ENCODE assay signal across 16 mouse cellular contexts in genomic region chr5:49988015-49988798, GRCm38 (mm10).
DNase-seq lines count a peak whose midpoint lies in the region; ATAC-seq and TF ChIP-seq lines count a peak whose summit lies in the region.
"Had no signal": no experiment of that assay in that cellular context is flagged by ENCODE, and none has a peak within 500 bp of the region (broad histone marks: within the 10 kb centered on the region; RNA-seq: fewer than 3 reads in every experiment).

No protein-coding gene starts in this region.

- no peak overlapping the region for H3K4me2 ChIP-seq in forebrain, embryonic 12.5 days
- no peak overlapping the region for H3K4me2 ChIP-seq in forebrain, postnatal 0 days (ENCODE audit: low read depth)
- H3K4me2 ChIP-seq in liver, postnatal 0 days (ENCODE audit: low read depth, low read length): no peak overlapping the region
- H3K4me2 ChIP-seq in kidney, embryonic 16.5 days (replicated peaks; ENCODE audit: low read depth, low read length): no peak overlapping the region
- H3K4me2 ChIP-seq: liver, embryonic 13.5 days had no signal

- intact Hi-C loops in left cerebral cortex, postnatal 10 days (cut with DNase I): no loop called here

- H3K27ac ChIP-seq in forebrain, embryonic 12.5 days: no peak overlapping the region; the same call in 1 of the 2 replicates
- no peak overlapping the region for H3K27ac ChIP-seq in forebrain, postnatal 0 days (ENCODE audit: low read depth, low read length)
- no peak overlapping the region for H3K27ac ChIP-seq in liver, postnatal 0 days (ENCODE audit: low read depth)
- H3K27ac ChIP-seq in kidney, embryonic 16.5 days (ENCODE audit: low read length): no peak overlapping the region
- H3K27ac ChIP-seq: liver, embryonic 13.5 days had no signal

- DNase-seq in forebrain, postnatal 0 days: no peak
- DNase-seq in left cerebral cortex, adult 18-20 months (ENCODE audit: low spot score in 2 of 2): peak; percentile 19 to 45
- no peak for DNase-seq in left cerebral cortex, postnatal 10 days (ENCODE audit: extremely low spot score in 1 of 2, low spot score in 2 of 2)
- DNase-seq in brain, embryonic 14.5 days (ENCODE audit: low read depth): peak; percentile 74
- DNase-seq in right cerebral cortex, postnatal 10 days (ENCODE audit: low spot score in 2 of 2): peak; percentile 52 to 54
- no peak for DNase-seq in liver, postnatal 0 days
- DNase-seq: adrenal gland, postnatal 14 days; cerebellum, adult 9-11 months; kidney, adult 2 months; liver, embryonic 13.5 days; lung, postnatal 10 days; thymus, postnatal 14 days had no signal

- no peak for TF ChIP-seq POLR2A in brain, embryonic 14.5 days (IDR thresholded peaks at IDR 0.05; ENCODE audit: borderline replicate concordance, extremely low read depth, insufficient read depth, insufficient read length, poor library complexity, severe bottlenecking)

- peaks cover 34% of the 10 kb centered on the region for H3K36me3 ChIP-seq in forebrain, embryonic 12.5 days (replicated peaks)
- H3K36me3 ChIP-seq in forebrain, postnatal 0 days (ENCODE audit: insufficient read depth): no peaks in the 10 kb centered on the region
- H3K36me3 ChIP-seq in liver, postnatal 0 days (replicated peaks; ENCODE audit: insufficient read depth, low read length): 0 out of 2 replicates have a peak, but pooled peaks cover 4% of the 10 kb centered on the region
- peaks cover 40% of the 10 kb centered on the region for H3K36me3 ChIP-seq in kidney, embryonic 16.5 days (ENCODE audit: insufficient read depth, low read length)

- no peak for TF ChIP-seq EP300 in liver, postnatal 0 days (IDR thresholded peaks at IDR 0.05; ENCODE audit: low read depth)

- H3K4me1 ChIP-seq in forebrain, embryonic 12.5 days: peaks cover 13% of the 10 kb centered on the region
- H3K4me1 ChIP-seq in forebrain, postnatal 0 days (ENCODE audit: insufficient read depth): no peaks in the 10 kb centered on the region
- no peaks in the 10 kb centered on the region for H3K4me1 ChIP-seq in liver, postnatal 0 days (ENCODE audit: insufficient read depth)
- H3K4me1 ChIP-seq in kidney, embryonic 16.5 days (ENCODE audit: insufficient read depth, low read length): no peaks in the 10 kb centered on the region

- WGBS in forebrain, embryonic 12.5 days: 63% methylated on average over 10 of the region's 10 CpGs
- 37% methylated on average over 10 of the region's 10 CpGs for WGBS in forebrain, postnatal 0 days
- 71% methylated on average over 10 of the region's 10 CpGs for WGBS in liver, postnatal 0 days (ENCODE audit: insufficient replicate concordance)
- 74% methylated on average over 10 of the region's 10 CpGs for WGBS in kidney, embryonic 16.5 days

- H3K9ac ChIP-seq in forebrain, embryonic 12.5 days: no peak overlapping the region
- no peak overlapping the region for H3K9ac ChIP-seq in forebrain, postnatal 0 days
- no peak overlapping the region for H3K9ac ChIP-seq in liver, postnatal 0 days (replicated peaks)
- no peak overlapping the region for H3K9ac ChIP-seq in kidney, embryonic 16.5 days (replicated peaks; ENCODE audit: low read length)
- H3K9ac ChIP-seq: liver, embryonic 13.5 days had no signal

- no peaks in the 10 kb centered on the region for H3K9me3 ChIP-seq in forebrain, embryonic 12.5 days
- H3K9me3 ChIP-seq in forebrain, postnatal 0 days (ENCODE audit: low read length): no peaks in the 10 kb centered on the region
- no peaks in the 10 kb centered on the region for H3K9me3 ChIP-seq in liver, postnatal 0 days (ENCODE audit: low read length)
- no peaks in the 10 kb centered on the region for H3K9me3 ChIP-seq in kidney, embryonic 16.5 days (ENCODE audit: low read length)
- H3K9me3 ChIP-seq: liver, embryonic 13.5 days; megakaryocyte, embryonic 14.5 days had no signal

- TF ChIP-seq CTCF in forebrain, postnatal 0 days (IDR thresholded peaks at IDR 0.05; ENCODE audit: low read depth): no peak
- TF ChIP-seq CTCF in brain, embryonic 14.5 days (IDR thresholded peaks at IDR 0.05; ENCODE audit: borderline replicate concordance, extremely low read depth, insufficient read depth, insufficient read length): no peak
- TF ChIP-seq CTCF in liver, postnatal 0 days (IDR thresholded peaks at IDR 0.05; ENCODE audit: low read depth): no peak

- no peak overlapping the region for H3K4me3 ChIP-seq in forebrain, embryonic 12.5 days (replicated peaks)
- H3K4me3 ChIP-seq in forebrain, postnatal 0 days (ENCODE audit: low read depth, low read length): no peak overlapping the region
- H3K4me3 ChIP-seq in liver, postnatal 0 days (ENCODE audit: low read depth, low read length): no peak overlapping the region
- no peak overlapping the region for H3K4me3 ChIP-seq in kidney, embryonic 16.5 days (ENCODE audit: low read length)
- H3K4me3 ChIP-seq: liver, embryonic 13.5 days; megakaryocyte, embryonic 14.5 days had no signal

- no peaks in the 10 kb centered on the region for H3K27me3 ChIP-seq in forebrain, embryonic 12.5 days
- H3K27me3 ChIP-seq in forebrain, postnatal 0 days (ENCODE audit: insufficient read depth, low read length): no peaks in the 10 kb centered on the region
- no peaks in the 10 kb centered on the region for H3K27me3 ChIP-seq in liver, postnatal 0 days (ENCODE audit: insufficient read depth, low read length)
- no peaks in the 10 kb centered on the region for H3K27me3 ChIP-seq in kidney, embryonic 16.5 days (ENCODE audit: insufficient read depth, low read length)
- H3K27me3 ChIP-seq: liver, embryonic 13.5 days; megakaryocyte, embryonic 14.5 days had no signal

- ATAC-seq in forebrain, embryonic 12.5 days (ENCODE audit: low FRiP score): peak; percentile 57; the same call in 1 of the 2 replicates
- ATAC-seq in forebrain, postnatal 0 days: no peak
- no peak for ATAC-seq in liver, postnatal 0 days
- no peak for ATAC-seq in kidney, embryonic 16.5 days (ENCODE audit: low FRiP score, low TSS enrichment)
- ATAC-seq: hindbrain, embryonic 16.5 days had no signal

Comparison
In these comparisons a context has a peak if more than half of its experiments do, and no peak if none do; other contexts are left out.
1. DNase-seq: peak in left cerebral cortex, adult 18-20 months (2 of 2), brain, embryonic 14.5 days (single experiment) and right cerebral cortex, postnatal 10 days (2 of 2); none in forebrain, postnatal 0 days (single experiment), left cerebral cortex, postnatal 10 days (0 of 2) and liver, postnatal 0 days (single experiment).